ENCODE assay signal across 14 mouse cellular contexts in genomic region chr8:110537849-110538248, GRCm38 (mm10).
DNase-seq lines count a peak whose midpoint lies in the region.
"Had no signal": no experiment of that assay in that cellular context is flagged by ENCODE, and none has a peak within 500 bp of the region (broad histone marks: within the 10 kb centered on the region; RNA-seq: fewer than 3 reads in every experiment).

No protein-coding gene starts in this region.

- DNase-seq in layer of hippocampus, postnatal 10 days (ENCODE audit: low spot score in 2 of 2), result peak; percentile 41 to 49
- DNase-seq in layer of hippocampus, postnatal 36 days, result no peak
- DNase-seq in brain, embryonic 18.5 days (ENCODE audit: low read depth, low spot score), result peak; percentile 18
- peak; percentile 89 for DNase-seq in cerebellum, adult 11-12 months
- DNase-seq in cerebellum, postnatal 25 days, result peak; percentile 92 to 93
- DNase-seq in adrenal gland, postnatal 25 days, result no peak
- DNase-seq in heart, postnatal 36 days, result no peak
- DNase-seq: gastrocnemius, postnatal 14 days; kidney, adult 18-20 months; kidney, postnatal 10 days; lung, adult 2 months; lung, postnatal 4 days; spleen, adult 18-20 months; thymus, adult 2 months had no signal

- intact Hi-C loops in heart, postnatal 36 days (cut with DNase I), result no loop called here

Comparison
In these comparisons a context has a peak if more than half of its experiments do, and no peak if none do; other contexts are left out.
1. DNase-seq: peak in layer of hippocampus, postnatal 10 days (2 of 2), brain, embryonic 18.5 days (single experiment), cerebellum, adult 11-12 months (single experiment) and cerebellum, postnatal 25 days (2 of 2); none in layer of hippocampus, postnatal 36 days (0 of 2), adrenal gland, postnatal 25 days (single experiment) and heart, postnatal 36 days (0 of 2).